Mouse (Mus musculus): ENCODE data around the gene Fcgrt.

GRCm38 (mm10) chr7:45069671-45070070, 34.0 kb downstream of the Fcgrt start:
- no peak for TF ChIP-seq CTCF (conservative IDR thresholded peaks at IDR 0.05 in 1 of 2, IDR thresholded peaks at IDR 0.05 in 1 of 2; ENCODE audit: low read depth in 2 of 2, low read length in 2 of 2)
- TF ChIP-seq USF1 (IDR thresholded peaks at IDR 0.05; ENCODE audit: low read depth, low read length): no peak
- TF ChIP-seq ZKSCAN1 (IDR thresholded peaks at IDR 0.05; ENCODE audit: borderline replicate concordance, low read depth, low read length): no peak
- no peak for TF ChIP-seq POLR2A (IDR thresholded peaks at IDR 0.05; ENCODE audit: low read depth, low read length)
- TF ChIP-seq POLR2AphosphoS2 (IDR thresholded peaks at IDR 0.05; ENCODE audit: low read depth, low read length): no peak
- TF ChIP-seq NELFE (IDR thresholded peaks at IDR 0.05; ENCODE audit: low read depth, low read length): no peak
- no peak for TF ChIP-seq RCOR1 (conservative IDR thresholded peaks at IDR 0.05; ENCODE audit: low read depth, low read length)
- TF ChIP-seq E2F4 (IDR thresholded peaks at IDR 0.05; ENCODE audit: insufficient replicate concordance, low read depth, low read length): no peak
- no peak for TF ChIP-seq ZC3H11A (IDR thresholded peaks at IDR 0.05; ENCODE audit: low read depth, low read length)
